Mouse (Mus musculus) embryonic facial prominence, embryonic 14.5 days (tissue): ENCODE results near the gene Tsc1. TPM values are rescaled to one million over a fixed set of nuclear protein-coding genes. Genes with fewer than 3 reads are reported as not detected.

Source experiments
- ATAC-seq: fragments of 200-750 bp; cut with Nextera tagmentation; 2 replicates; pipeline ENCODE4 v1.8.0; 2017; ENCODE audit warnings: low read depth, moderate number of reproducible peaks, moderate TSS enrichment
- DNase-seq: peaks from one replicate; pipeline ENCODE4 v3.0.0-alpha.2; 2015; ENCODE audit warnings: low spot score
- H3K27ac ChIP-seq: fragments of 300-500 bp; sonication (generic); replicated peaks from 2 replicates; pipeline ENCODE4 v1.5.1; 2014; ENCODE audit warnings: low read depth, mild to moderate bottlenecking, low read length, moderate library complexity
- H3K27me3 ChIP-seq: fragments of 300-500 bp; sonication (generic); replicated peaks from 2 replicates; pipeline ENCODE4 v1.6.1; 2014; ENCODE audit warnings: low read length; ENCODE audit not compliant: control insufficient read depth, insufficient read depth
- H3K36me3 ChIP-seq: fragments of 300-500 bp; sonication (generic); 2 replicates; pipeline ENCODE4 v1.6.1; 2014; ENCODE audit warnings: low read length, mixed read lengths; ENCODE audit not compliant: control insufficient read depth, insufficient read depth
- H3K4me1 ChIP-seq: fragments of 300-500 bp; sonication (generic); 2 replicates; pipeline ENCODE4 v1.6.1; 2014; ENCODE audit warnings: antibody characterized with exemption, low read length; ENCODE audit not compliant: control insufficient read depth, insufficient read depth
- H3K4me2 ChIP-seq: fragments of 300-500 bp; sonication (generic); 2 replicates; pipeline ENCODE4 v1.6.1; 2014; ENCODE audit warnings: low read depth, mild to moderate bottlenecking, low read length, moderate library complexity, mixed read lengths
- H3K4me3 ChIP-seq: fragments of 300-500 bp; sonication (generic); 2 replicates; pipeline ENCODE4 v1.5.1; 2014; ENCODE audit warnings: low read depth, mild to moderate bottlenecking, low read length
- H3K9ac ChIP-seq: fragments of 300-500 bp; sonication (generic); 2 replicates; pipeline ENCODE4 v1.6.1; 2014; ENCODE audit warnings: low read depth, mild to moderate bottlenecking, low read length, moderate library complexity, mixed read lengths
- H3K9me3 ChIP-seq: fragments of 300-500 bp; sonication (generic); 2 replicates; pipeline ENCODE4 v1.6.1; 2016; ENCODE audit warnings: low read length; ENCODE audit not compliant: control insufficient read depth
- WGBS: fragments of 180-500 bp; shearing (Covaris S2); extraction: QIAGEN DNeasy Blood & Tissue Kit; methylation state at CpG from one replicate; pipeline ENCODE4 v1.1.7; 2014; 5-methylcytosine and 5-hydroxymethylcytosine counted together
- microRNA-seq: library from miRNA; unstranded; fragments of <30 nt; microRNA quantifications from one replicate; pipeline ENCODE4, GENCODE M21; 2016; ENCODE audit warnings: borderline number of aligned reads
- polyA plus RNA-seq: library from polyadenylated mRNA; unstranded; fragments of >200 nt; fragmentation: Nextera tagmentation; extraction: Ambion mirVana; gene quantifications from 2 replicates; pipeline ENCODE4 v1.2.1, GENCODE M21; 2014

The Tsc1 gene
- polyA plus RNA-seq, 1 experiment from 2014 or later, result 15.3 TPM

GRCm38 (mm10) chr2:28713036-28713435 lies 72.0 kb downstream of the Tsc1 start:
- Histone ChIP-seq H3K27ac (peak overlapping the region; percentile 74), H3K9ac (peak overlapping the region; percentile 3; the same call in 1 of the 2 replicates), H3K4me1 (peaks cover 12% of the 10 kb centered on the region), H3K27me3 (no peaks in the 10 kb centered on the region), H3K4me2 (no peak overlapping the region), H3K4me3 (no peak overlapping the region), H3K36me3 (no peaks in the 10 kb centered on the region), H3K9me3 (no peaks in the 10 kb centered on the region)
- no peak for DNase-seq
- no peak for ATAC-seq
- WGBS, result 81% methylated on average over 8 of the region's 8 CpGs

- Histone ChIP-seq H3K9me3 (no peaks in the 10 kb centered on the region), H3K27me3 (no peaks in the 10 kb centered on the region), H3K9ac (no peak overlapping the region), H3K36me3 (no peaks in the 10 kb centered on the region), H3K4me2 (no peak overlapping the region), H3K4me1 (no peaks in the 10 kb centered on the region), H3K4me3 (no peak overlapping the region), H3K27ac (no peak overlapping the region)
- WGBS, result 86% methylated on average over 8 of the region's 8 CpGs
- no peak for DNase-seq
- no peak for ATAC-seq
Measured at GRCm38 (mm10) chr2:28722419-28722818, 81.4 kb downstream of the Tsc1 start.

- Histone ChIP-seq H3K36me3 (no peaks in the 10 kb centered on the region), H3K4me1 (no peaks in the 10 kb centered on the region), H3K9me3 (no peaks in the 10 kb centered on the region), H3K9ac (no peak overlapping the region), H3K4me3 (no peak overlapping the region), H3K4me2 (no peak overlapping the region), H3K27me3 (no peaks in the 10 kb centered on the region), H3K27ac (no peak overlapping the region)
- ATAC-seq (no peak), DNase-seq (no peak)
- 48% methylated on average over 9 of the region's 9 CpGs for WGBS
Measured at GRCm38 (mm10) chr2:28723912-28724311, 82.9 kb downstream of the Tsc1 start.

GRCm38 (mm10) chr2:28727786-28728404 lies 86.9 kb downstream of the Tsc1 start:
- no peak overlapping the region for H3K4me2 ChIP-seq
- H3K4me1 ChIP-seq, result no peaks in the 10 kb centered on the region
- ATAC-seq (peak; percentile 76; the same call in 1 of the 2 replicates), DNase-seq (peak; percentile 39)
- WGBS, result 47% methylated on average over 15 of the region's 16 CpGs
- no peaks in the 10 kb centered on the region for H3K36me3 ChIP-seq
- 0 out of 2 replicates have a peak overlapping the region, but pooled peaks have one; percentile 15 for H3K9ac ChIP-seq
- no peaks in the 10 kb centered on the region for H3K27me3 ChIP-seq
- no peak overlapping the region for H3K27ac ChIP-seq
- no peaks in the 10 kb centered on the region for H3K9me3 ChIP-seq
- H3K4me3 ChIP-seq, result no peak overlapping the region

DNA sequence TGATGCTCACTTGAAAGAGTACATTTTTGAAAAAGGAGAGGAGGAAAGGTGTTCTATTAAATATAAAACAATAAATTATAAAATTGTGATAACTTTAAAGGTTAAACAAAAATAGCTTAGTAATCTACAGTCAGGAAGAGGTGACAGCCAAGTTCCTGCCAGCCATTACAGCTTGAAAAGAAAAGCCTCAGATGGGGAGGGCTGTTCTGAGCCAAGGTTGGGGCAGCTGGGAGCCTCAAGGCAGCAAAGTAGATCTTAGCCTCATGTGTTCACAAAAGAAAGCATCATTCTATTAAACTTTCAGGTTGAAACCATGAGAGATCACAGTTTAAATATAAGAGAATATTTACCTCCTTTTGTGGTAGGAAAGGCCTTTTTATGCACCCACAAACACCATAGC lies 89.6 kb downstream of the Tsc1 start:
- no peaks in the 10 kb centered on the region for H3K27me3 ChIP-seq
- H3K4me3 ChIP-seq, result no peak overlapping the region
- no peak overlapping the region for H3K9ac ChIP-seq
- ATAC-seq (no peak), DNase-seq (no peak)
- no peak overlapping the region for H3K27ac ChIP-seq
- H3K4me1 ChIP-seq, result no peaks in the 10 kb centered on the region
- H3K36me3 ChIP-seq, result no peaks in the 10 kb centered on the region
- no peak overlapping the region for H3K4me2 ChIP-seq
- no peaks in the 10 kb centered on the region for H3K9me3 ChIP-seq

GRCm38 (mm10) chr2:28737112-28737511 lies 96.1 kb downstream of the Tsc1 start:
- no peaks in the 10 kb centered on the region for H3K27me3 ChIP-seq
- no peaks in the 10 kb centered on the region for H3K36me3 ChIP-seq
- ATAC-seq, result no peak
- no peaks in the 10 kb centered on the region for H3K9me3 ChIP-seq
- H3K4me1 ChIP-seq, result no peaks in the 10 kb centered on the region; the same call in 1 of the 2 replicates
- H3K9ac ChIP-seq, result no peak overlapping the region
- H3K4me2 ChIP-seq, result no peak overlapping the region
- no peak overlapping the region for H3K27ac ChIP-seq
- peak; percentile 34 for DNase-seq
- WGBS, result 85% methylated on average over 5 of the region's 5 CpGs
- H3K4me3 ChIP-seq, result no peak overlapping the region

- ATAC-seq (no peak), DNase-seq (no peak)
- H3K4me2 ChIP-seq, result no peak overlapping the region
- no peaks in the 10 kb centered on the region; the same call in 1 of the 2 replicates for H3K4me1 ChIP-seq
- H3K9ac ChIP-seq, result no peak overlapping the region
- H3K27me3 ChIP-seq, result no peaks in the 10 kb centered on the region
- H3K9me3 ChIP-seq, result no peaks in the 10 kb centered on the region
- no peak overlapping the region for H3K27ac ChIP-seq
- WGBS, result 83% methylated on average over 5 of the region's 5 CpGs
- H3K36me3 ChIP-seq, result no peaks in the 10 kb centered on the region
- H3K4me3 ChIP-seq, result no peak overlapping the region
Measured at GRCm38 (mm10) chr2:28740159-28740558, 99.1 kb downstream of the Tsc1 start.

Small RNA genes lying within 50 kb of the gene (microRNA-seq; reads per million reads assigned to microRNA genes)
- gene Gm22824 (not detected), gene Mir3088 (1.8 reads per million, percentile 5 among the genes with 10 or more reads in this experiment)

Other genes with a start within 250 kb of the Tsc1 start
- gene Ppp1r26, start 194.4 kb upstream of the Tsc1 start, polyA plus RNA-seq, result 3.8 and 4.9 TPM in 2 replicates
- 1.7 and 5.9 TPM in 2 replicates for gene 1700007K13Rik, start 174.9 kb upstream of the Tsc1 start, polyA plus RNA-seq
- gene Mrps2, start 173.2 kb upstream of the Tsc1 start, polyA plus RNA-seq, result 50.5 and 55.5 TPM in 2 replicates
- 1.3 and 1.7 TPM in 2 replicates for gene Gbgt1, start 144.3 kb upstream of the Tsc1 start, polyA plus RNA-seq
- gene Gm10134, start 135.1 kb upstream of the Tsc1 start, polyA plus RNA-seq, result 2.7 TPM in 1 of 2 replicates, not detected in the other
- gene Ralgds, start 128.1 kb upstream of the Tsc1 start, polyA plus RNA-seq, result 59.3 and 67.5 TPM in 2 replicates
- not detected in 2 replicates for gene Cel, start 77.8 kb upstream of the Tsc1 start, polyA plus RNA-seq
- gene Gtf3c5, start 57.5 kb upstream of the Tsc1 start, polyA plus RNA-seq, result 23.7 and 27.9 TPM in 2 replicates
- 0.13 and 0.55 TPM in 2 replicates for gene Gfi1b, start 19.2 kb upstream of the Tsc1 start, polyA plus RNA-seq
- gene Spaca9, start 58.5 kb downstream of the Tsc1 start, polyA plus RNA-seq, result 3.2 and 4.4 TPM in 2 replicates
- 1.2 and 2.0 TPM in 2 replicates for gene Ak8, start 58.9 kb downstream of the Tsc1 start, polyA plus RNA-seq
- 20.5 and 20.6 TPM in 2 replicates for gene Gtf3c4, start 199.1 kb downstream of the Tsc1 start, polyA plus RNA-seq
- gene Ddx31, start 199.2 kb downstream of the Tsc1 start, polyA plus RNA-seq, result 12.7 and 13.3 TPM in 2 replicates